Mouse (Mus musculus) mesoderm, embryonic 11.5 days (tissue): Measurements from ENCODE around the gene Gm49366.
"Not testable (repeated sequence)": the region's sequence is repeated elsewhere in the genome, so short reads cannot be mapped to it uniquely, and the experiment has no call there.

Source experiments
- DNase-seq: peaks from one replicate; pipeline ENCODE4 v3.0.0-alpha.2; 2012; ENCODE audit warnings: low read depth, low spot score

Gene Gm49366

DNA sequence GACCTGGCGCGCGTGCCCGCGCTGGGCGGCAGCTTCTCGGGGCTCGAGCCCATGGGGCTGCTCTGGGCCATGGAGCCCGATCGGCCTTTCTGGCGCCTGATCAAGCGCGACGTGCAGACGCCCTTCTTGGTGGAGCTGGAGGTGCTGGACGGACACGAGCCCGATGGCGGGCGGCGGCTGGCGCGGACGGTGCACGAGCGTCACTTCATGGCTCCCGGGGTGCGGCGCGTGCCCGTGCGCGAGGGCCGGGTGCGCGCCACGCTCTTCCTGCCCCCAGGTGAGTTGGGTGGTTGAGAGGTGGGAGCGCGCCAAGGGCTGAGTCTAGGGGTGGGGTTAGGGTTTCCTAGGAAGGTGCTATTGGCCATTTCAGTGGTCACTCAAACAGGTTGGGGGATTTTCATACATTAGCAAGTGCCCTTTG, at the start of gene Gm49366:
Gene Gm49366, plus strand, starts transcription at position 245 of the 421 bp plus-strand sequence.
- DNase-seq: peak; percentile 31

DNA sequence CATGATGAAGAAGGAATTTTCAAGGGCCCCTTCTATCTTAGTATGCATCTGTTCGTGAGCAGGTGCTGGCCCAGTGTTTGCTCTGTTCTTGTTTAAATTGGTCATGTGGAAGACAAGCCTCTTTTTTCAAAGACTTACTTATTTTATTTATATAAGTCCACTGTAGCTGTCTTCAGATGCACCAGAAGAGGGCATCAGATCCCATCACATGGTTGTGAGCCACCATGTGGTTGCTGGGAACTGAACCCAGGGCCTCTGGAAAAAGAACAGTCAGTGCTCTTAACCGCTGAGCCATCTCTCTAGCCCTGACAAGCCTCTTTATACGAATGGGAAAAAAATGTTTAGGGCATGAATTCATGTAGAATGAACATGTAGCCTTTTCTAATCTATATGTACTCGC, 49.4 kb upstream of the Gm49366 start:
- DNase-seq: no peak

DNA sequence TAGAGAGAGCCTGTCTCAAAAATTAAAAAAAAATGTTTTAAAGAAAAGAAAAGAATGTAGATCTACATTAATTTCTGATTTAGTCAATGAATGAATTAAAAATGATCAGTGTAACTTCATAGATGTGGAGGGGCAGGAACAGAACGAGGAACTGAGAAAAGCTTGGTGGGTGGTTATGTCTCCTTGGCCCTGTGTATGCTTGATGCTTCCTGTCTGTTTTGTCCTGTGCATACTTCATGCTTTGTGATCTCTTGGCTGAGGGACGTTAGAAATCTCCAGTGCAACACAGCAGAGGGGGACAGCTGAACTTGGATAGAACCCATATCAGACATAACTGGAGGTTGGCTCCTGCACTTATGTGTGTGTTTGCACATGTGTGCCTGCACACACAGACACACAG, 41.5 kb upstream of the Gm49366 start:
- DNase-seq: no peak

GRCm38 (mm10) chr12:83998341-83999107, 40.2 kb upstream of the Gm49366 start:
- no peak for DNase-seq

GRCm38 (mm10) chr12:83999237-83999636, 39.5 kb upstream of the Gm49366 start:
- DNase-seq: not testable (repeated sequence)

- no peak for DNase-seq
These were observed 38.3 kb upstream of the Gm49366 start for GRCm38 (mm10) chr12:84000418-84000817.

GRCm38 (mm10) chr12:84003866-84004265, 34.9 kb upstream of the Gm49366 start:
- no peak for DNase-seq

DNA sequence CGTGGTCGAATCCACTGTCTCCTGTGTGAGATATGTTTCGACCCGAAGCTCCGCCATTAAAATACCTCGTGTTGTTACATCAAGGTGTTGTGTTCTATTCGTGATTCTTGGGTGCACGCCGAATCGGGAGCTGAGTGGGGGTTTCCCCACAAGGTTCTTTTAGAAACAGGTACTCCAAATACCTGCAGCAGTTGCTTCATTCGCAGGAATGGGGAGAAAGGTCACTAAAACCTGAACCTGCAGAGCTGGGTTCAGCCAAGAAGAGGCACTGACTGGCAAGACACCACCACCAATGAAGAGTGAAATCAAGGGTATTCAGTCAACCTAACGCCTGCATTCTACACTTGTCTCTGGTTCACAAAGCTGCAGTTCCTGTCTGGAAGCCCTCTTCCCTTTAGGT, 30.5 kb upstream of the Gm49366 start:
- no peak for DNase-seq

- no peak for DNase-seq
These were observed 30.0 kb upstream of the Gm49366 start for GRCm38 (mm10) chr12:84008729-84009128.

DNA sequence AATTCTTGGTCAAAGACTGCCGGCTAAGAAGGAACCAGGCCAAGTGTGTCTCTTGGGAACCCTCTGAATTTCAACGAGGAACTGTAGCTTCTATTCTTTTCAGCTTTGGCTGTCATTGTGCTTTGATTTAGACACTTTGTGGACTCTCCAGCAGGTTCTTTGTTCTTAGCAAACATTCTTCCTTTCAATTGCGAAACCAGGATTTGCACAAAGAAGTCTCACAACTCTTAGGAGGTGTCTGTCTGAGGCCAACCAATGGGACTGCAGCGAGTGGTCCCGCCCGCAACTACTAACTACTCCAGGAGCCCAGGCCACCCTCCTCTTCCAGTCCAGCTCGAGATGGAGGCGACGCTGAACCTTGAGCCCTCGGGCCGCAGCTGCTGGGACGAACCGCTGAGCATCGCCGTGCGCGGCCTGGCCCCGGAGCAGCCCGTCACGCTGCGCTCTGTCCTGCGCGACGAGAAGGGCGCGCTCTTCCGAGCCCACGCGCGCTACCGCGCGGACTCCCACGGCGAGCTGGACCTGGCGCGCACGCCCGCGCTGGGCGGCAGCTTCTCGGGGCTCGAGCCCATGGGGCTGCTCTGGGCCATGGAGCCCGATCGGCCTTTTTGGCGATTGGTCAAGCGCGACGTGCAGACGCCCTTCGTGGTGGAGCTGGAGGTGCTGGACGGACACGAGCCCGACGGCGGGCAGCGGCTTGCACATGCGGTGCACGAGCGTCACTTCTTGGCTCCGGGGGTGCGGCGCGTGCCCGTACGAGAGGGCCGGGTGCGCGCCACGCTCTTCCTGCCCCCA, 29.4 kb upstream of the Gm49366 start, which contains the start of gene Acot1:
Gene Acot1, plus strand, starts transcription at position 320 of the 795 bp plus-strand sequence.
- peak; percentile 85 for DNase-seq

DNA sequence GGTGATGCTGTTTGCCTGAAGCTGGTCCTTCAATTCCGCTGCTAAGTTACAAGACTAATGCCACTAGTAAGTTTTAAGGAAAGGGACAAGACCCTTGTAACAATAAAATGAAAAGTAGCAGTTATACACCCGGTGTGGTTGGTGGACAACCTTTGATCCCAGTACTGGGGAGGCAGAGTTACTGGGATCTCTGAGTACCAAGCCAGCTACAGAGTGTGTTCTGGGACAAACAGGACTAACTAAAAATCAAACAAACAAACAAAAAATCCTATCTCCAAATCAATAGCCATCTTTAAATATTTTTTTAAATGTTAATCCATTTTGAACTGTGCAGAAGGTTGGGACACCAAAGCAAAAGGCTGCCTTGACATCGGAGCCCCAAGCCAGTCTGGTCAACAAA, 28.5 kb upstream of the Gm49366 start:
- no peak for DNase-seq

GRCm38 (mm10) chr12:84011251-84012040, 27.3 kb upstream of the Gm49366 start:
- DNase-seq: peak; percentile 74

DNA sequence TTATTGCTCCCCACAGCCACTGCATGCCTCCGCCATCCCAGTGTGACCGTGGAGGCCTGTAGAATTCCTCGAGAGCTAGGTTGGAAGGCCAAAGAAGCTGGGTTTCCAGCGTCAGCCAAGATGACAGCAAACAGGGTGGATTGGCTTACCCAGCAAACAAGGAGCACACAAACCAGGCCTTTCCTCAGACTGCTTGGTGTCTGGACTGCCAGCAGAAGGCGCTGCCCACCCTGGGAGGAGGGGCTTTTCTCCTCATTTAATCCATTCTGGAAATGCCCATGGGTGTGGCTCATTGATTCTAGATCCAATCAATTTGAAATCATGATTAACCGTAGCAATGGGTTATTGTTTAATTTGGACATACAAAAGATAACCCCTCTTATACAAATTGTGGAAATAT, 25.6 kb upstream of the Gm49366 start:
- no peak for DNase-seq

GRCm38 (mm10) chr12:84013701-84014100, 25.0 kb upstream of the Gm49366 start:
- DNase-seq: no peak

GRCm38 (mm10) chr12:84020528-84020927, 18.2 kb upstream of the Gm49366 start:
- DNase-seq: not testable (repeated sequence)

GRCm38 (mm10) chr12:84022266-84022665, 16.5 kb upstream of the Gm49366 start:
- DNase-seq: not testable (repeated sequence)

- no peak for DNase-seq
These were observed 15.5 kb upstream of the Gm49366 start for GRCm38 (mm10) chr12:84023052-84023745.

GRCm38 (mm10) chr12:84025888-84026287, 12.8 kb upstream of the Gm49366 start:
- no peak for DNase-seq

- DNase-seq: not testable (repeated sequence)
These were observed 10.4 kb upstream of the Gm49366 start for GRCm38 (mm10) chr12:84028328-84028727.

DNA sequence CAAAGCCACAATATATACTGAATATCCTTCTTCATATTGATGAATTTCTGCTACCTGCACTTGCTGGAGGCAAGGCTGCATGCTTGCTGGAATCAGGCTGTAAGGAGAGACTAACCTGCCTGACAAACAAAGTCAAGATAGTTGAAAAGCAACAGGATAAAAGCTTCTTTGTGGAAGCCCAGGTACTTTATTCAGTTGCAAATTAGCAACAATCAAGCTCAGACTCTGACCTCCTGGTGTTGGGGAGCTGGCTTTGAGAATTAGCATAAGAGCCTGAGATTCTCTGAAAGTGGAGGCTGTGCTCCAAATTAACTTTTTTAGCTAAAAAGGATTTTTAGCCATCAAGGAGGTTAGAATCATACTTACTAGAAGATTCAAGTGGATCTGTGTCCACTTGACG, 9.7 kb upstream of the Gm49366 start:
- not testable (repeated sequence) for DNase-seq

- DNase-seq: peak; percentile 71
These were observed 7.9 kb upstream of the Gm49366 start for GRCm38 (mm10) chr12:84030659-84031332.
